Mouse (Mus musculus) liver, adult (tissue): ENCODE data around the gene Pin1rt1.
A peak's percentile ranks its signal among the peaks of the same experiment; 100 is the strongest.

Experiments used
- GATA4 ChIP-seq: IDR thresholded peaks from 2 replicates; pipeline ENCODE4 v1.6.1; 2014; ENCODE audit warnings: mild to moderate bottlenecking, low read length; ENCODE audit not compliant: insufficient replicate concordance

Gene Pin1rt1

DNA sequence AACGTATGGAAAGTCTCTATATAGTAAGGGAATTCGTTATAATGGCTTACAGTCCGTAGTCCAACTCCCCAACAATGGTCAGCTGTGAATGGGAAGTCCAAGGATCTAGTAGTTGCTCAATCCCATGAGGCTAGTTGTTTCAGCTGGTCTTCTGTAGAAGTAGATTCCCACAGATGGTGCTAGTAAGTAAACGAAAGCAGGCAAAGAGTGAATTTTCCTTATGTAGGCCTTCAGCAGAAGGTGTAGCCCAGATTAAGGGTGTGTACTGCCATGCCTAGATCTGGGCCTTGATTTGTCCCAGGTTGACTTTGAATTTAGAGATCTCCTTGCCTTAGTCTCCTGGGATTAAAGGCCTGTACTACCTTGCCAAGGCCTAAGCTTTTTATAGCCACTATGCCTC lies at the start of gene Pin1rt1:
TSS of gene Pin1rt1 (minus strand) at position 101 of the 400 bp plus-strand sequence.
- no peak for TF ChIP-seq GATA4

GRCm38 (mm10) chr2:104764018-104764417 lies 47.8 kb upstream of the Pin1rt1 start:
- TF ChIP-seq GATA4: no peak

DNA sequence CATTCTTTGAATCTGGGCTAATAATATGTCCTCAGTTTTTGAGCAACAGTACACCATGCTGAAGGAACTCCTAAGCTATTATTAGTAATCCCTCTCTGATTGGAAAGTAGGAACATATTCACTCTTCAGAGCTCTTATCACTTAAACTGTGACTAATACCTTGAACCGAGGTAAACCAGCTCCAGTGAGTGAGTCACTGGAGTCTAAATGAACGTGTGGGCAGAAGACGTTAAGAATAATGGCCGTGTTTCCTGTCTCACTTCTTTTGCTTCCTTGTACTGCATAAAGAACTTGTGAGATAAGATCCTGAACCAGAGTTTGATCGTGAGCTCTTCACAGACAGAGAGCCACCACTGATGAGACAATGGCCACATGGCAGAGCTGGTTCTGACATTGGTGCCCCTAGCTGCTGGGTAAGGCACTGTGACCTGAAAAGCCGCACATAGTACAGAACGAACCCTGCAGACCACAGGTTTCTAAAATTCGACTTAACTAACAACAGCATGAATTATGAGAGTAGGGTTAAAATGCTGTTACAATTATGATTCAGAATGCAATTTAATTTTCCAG lies 47.0 kb upstream of the Pin1rt1 start:
- TF ChIP-seq GATA4: no peak

DNA sequence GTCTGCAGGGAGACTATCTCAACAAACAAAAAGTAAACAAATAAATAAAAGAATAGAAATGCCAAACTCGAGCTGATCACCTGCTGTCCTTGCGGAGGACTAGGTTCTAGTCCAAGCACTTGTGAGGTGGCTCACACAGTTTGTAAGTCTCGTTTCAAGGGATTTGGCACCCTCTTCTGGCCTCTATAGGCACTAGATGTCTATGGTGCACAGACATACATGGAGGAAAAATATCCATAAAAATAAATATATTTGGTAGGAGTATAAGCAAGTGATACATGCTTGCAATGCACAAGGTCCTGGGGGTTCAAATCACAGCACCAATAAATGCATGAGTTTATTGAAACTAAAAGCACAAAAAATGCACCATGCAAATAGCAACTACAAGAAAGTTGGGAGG lies 34.4 kb upstream of the Pin1rt1 start:
- TF ChIP-seq GATA4: no peak

DNA sequence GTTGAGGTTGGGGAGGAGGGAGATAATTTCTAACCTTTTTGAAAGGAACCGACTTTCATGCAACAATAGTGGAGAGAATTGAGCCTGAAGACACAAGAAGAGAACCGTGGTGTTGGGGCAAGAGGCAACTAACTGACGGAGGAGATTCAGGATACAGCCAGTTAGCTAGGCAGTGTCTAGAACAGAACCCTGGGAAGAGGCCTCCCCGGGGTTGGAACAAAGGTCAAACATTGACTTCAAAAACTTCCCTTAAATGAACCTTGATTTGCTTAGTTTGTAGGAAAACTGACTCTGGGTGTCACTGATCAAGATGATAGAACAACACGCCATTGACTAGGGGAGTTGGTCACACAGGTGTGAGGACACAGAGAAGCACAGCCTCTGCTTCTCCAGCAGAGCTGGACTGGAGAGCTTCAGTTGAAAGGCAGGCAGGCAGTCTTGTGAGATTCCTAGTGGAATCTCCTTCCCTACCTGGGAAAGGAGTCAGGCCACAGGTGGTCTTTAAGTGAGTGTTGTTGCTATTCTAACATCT lies 32.5 kb upstream of the Pin1rt1 start:
- no peak for TF ChIP-seq GATA4

GRCm38 (mm10) chr2:104746251-104746650 lies 30.1 kb upstream of the Pin1rt1 start:
- TF ChIP-seq GATA4: no peak

GRCm38 (mm10) chr2:104743971-104744370 lies 27.8 kb upstream of the Pin1rt1 start:
- no peak for TF ChIP-seq GATA4

DNA sequence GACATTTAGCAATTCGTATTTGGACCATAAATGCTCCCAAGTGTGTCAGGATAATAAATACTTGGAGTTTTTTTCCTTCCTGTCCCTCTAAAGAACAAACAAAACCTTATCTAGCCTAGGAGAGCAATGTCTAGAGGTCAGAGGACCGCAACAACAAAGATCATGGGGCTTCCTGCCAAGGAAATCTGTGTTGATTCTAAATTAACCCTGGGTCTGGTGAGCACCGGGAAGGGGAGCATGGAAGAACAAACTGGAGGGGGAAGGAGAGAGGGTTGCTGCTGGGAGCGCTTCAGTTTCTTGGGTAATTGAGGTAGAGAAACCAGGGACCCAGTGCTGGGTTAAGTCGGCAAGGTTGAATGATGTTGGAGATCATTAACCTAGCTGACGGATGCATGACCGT lies 27.0 kb upstream of the Pin1rt1 start:
- TF ChIP-seq GATA4: peak; percentile 87

DNA sequence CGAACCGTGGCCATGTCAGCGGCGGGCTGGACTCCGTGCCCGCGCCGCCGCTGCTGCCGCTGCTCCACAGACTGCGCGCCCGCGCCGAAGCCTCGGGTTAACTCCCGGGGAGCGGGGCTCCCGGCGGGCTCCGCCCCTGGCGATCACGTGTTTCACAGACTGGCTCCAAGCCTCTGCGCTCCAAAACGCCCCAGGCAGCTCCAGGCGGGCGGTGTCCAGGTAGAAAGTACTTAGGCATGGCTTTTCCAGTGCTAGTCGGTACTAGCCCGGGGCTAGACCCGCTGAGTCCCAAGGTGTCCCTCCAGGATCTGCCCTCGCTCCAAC lies 26.5 kb upstream of the Pin1rt1 start, which contains the start of gene Depdc7:
TSS of gene Depdc7 (minus strand) at position 138 of the 324 bp plus-strand sequence.
- no peak for TF ChIP-seq GATA4

- TF ChIP-seq GATA4: no peak
Observed at GRCm38 (mm10) chr2:104741896-104742740, 25.9 kb upstream of the Pin1rt1 start.

DNA sequence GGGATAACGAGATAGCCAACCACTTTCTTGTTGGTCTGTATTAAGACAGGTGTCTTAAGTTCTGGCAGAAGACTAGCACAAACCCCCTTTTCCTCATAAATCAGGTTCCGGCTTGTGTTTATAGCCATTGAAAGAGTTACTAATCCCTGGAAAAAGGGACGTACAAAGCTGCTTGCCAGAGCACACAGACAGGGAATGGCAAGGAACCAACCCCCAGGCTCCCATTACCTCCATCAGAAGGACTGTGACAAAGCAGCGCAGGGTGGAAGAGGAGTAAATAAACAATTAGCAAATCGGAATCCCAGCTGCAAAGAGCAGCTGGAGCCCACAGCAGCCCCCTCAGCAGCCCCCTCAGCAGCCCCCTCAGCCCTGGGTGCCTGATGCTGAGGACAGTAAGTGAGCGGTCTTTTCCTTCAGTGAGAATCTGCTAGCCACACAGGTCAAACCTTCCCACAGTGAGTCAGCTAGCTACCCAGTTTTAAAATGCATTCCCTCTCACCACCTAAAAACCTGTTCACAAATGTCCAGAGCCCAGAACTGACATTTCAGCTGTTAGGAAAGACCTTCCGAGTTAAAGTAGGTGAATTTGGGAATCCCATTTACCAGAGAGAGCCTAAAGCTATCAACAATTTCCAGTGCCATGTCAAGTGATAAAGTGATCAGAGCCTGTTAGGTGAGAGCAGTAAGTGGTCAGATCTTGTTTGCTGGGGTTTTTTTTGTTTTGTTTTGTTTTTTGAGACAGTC lies 25.0 kb upstream of the Pin1rt1 start:
- no peak for TF ChIP-seq GATA4

GRCm38 (mm10) chr2:104740248-104740949 lies 24.2 kb upstream of the Pin1rt1 start:
- TF ChIP-seq GATA4: no peak

GRCm38 (mm10) chr2:104739691-104740090 lies 23.5 kb upstream of the Pin1rt1 start:
- TF ChIP-seq GATA4: no peak

GRCm38 (mm10) chr2:104736241-104736640 lies 20.1 kb upstream of the Pin1rt1 start:
- no peak for TF ChIP-seq GATA4
